Mouse (Mus musculus) hindbrain, postnatal 0 days (tissue): ENCODE data around the gene Ednrb. TPM values are rescaled to one million over a fixed set of nuclear protein-coding genes. Genes with fewer than 3 reads are reported as not detected.
"Not testable (repeated sequence)": the region's sequence is repeated elsewhere in the genome, so short reads cannot be mapped to it uniquely, and the experiment has no call there.

Source experiments
- ATAC-seq: fragments of 200-750 bp; cut with Nextera tagmentation; 2 replicates; pipeline ENCODE4 v1.8.0; 2017; ENCODE audit warnings: mild to moderate bottlenecking, moderate TSS enrichment, moderate library complexity
- DNase-seq: peaks from one replicate; pipeline ENCODE4 v3.0.0-alpha.2; 2015; ENCODE audit warnings: low spot score
- H3K27ac ChIP-seq: fragments of 300-500 bp; sonication (generic); 2 replicates; pipeline ENCODE4 v1.5.1; 2014; ENCODE audit warnings: mild to moderate bottlenecking
- H3K27me3 ChIP-seq: fragments of 300-500 bp; sonication (generic); 2 replicates; pipeline ENCODE4 v1.6.1; 2014; ENCODE audit warnings: low read length, mixed read lengths; ENCODE audit not compliant: insufficient read depth
- H3K36me3 ChIP-seq: fragments of 300-500 bp; sonication (generic); 2 replicates; pipeline ENCODE4 v1.6.1; 2014; ENCODE audit warnings: low read length, mixed read lengths; ENCODE audit not compliant: insufficient read depth
- H3K4me1 ChIP-seq: fragments of 300-500 bp; sonication (generic); 2 replicates; pipeline ENCODE4 v1.6.1; 2014; ENCODE audit warnings: antibody characterized with exemption, low read length, mixed read lengths; ENCODE audit not compliant: insufficient read depth
- H3K4me2 ChIP-seq: fragments of 300-500 bp; sonication (generic); 2 replicates; pipeline ENCODE4 v1.6.1; 2014; ENCODE audit warnings: low read depth, mild to moderate bottlenecking, low read length, moderate library complexity, mixed read lengths
- H3K4me3 ChIP-seq: fragments of 300-500 bp; sonication (generic); 2 replicates; pipeline ENCODE4 v1.5.1; 2014; ENCODE audit warnings: low read length
- H3K9ac ChIP-seq: fragments of 300-500 bp; sonication (generic); replicated peaks from 2 replicates; pipeline ENCODE4 v1.6.1; 2014; ENCODE audit warnings: mild to moderate bottlenecking, low read length, moderate library complexity, mixed read lengths
- H3K9me3 ChIP-seq: fragments of 300-500 bp; sonication (generic); 2 replicates; pipeline ENCODE4 v1.6.1; 2016; ENCODE audit warnings: low read length, mixed read lengths
- CTCF ChIP-seq: IDR thresholded peaks from 2 replicates; pipeline ENCODE4 v1.5.1; 2016; ENCODE audit warnings: antibody characterized with exemption, control low read depth, low read depth
- WGBS: fragments of 180-500 bp; shearing (Covaris S2); extraction: QIAGEN DNeasy Blood & Tissue Kit; methylation state at CpG from one replicate; pipeline ENCODE4 v1.1.7; 2014; 5-methylcytosine and 5-hydroxymethylcytosine counted together
- polyA plus RNA-seq: library from polyadenylated mRNA; unstranded; fragments of >200 nt; fragmentation: Nextera tagmentation; extraction: Ambion mirVana; gene quantifications from 2 replicates; pipeline ENCODE4 v1.2.1, GENCODE M21; 2015
- total RNA-seq: library from RNA; depleted of rRNA; stranded (reverse); fragments of >200 nt; gene quantifications from 2 replicates; pipeline ENCODE4 v1.2.3, GENCODE M21; 2014

Ednrb gene
- total and polyA plus RNA-seq, 2 experiments from 2014 or later = 199 to 208 TPM

DNA sequence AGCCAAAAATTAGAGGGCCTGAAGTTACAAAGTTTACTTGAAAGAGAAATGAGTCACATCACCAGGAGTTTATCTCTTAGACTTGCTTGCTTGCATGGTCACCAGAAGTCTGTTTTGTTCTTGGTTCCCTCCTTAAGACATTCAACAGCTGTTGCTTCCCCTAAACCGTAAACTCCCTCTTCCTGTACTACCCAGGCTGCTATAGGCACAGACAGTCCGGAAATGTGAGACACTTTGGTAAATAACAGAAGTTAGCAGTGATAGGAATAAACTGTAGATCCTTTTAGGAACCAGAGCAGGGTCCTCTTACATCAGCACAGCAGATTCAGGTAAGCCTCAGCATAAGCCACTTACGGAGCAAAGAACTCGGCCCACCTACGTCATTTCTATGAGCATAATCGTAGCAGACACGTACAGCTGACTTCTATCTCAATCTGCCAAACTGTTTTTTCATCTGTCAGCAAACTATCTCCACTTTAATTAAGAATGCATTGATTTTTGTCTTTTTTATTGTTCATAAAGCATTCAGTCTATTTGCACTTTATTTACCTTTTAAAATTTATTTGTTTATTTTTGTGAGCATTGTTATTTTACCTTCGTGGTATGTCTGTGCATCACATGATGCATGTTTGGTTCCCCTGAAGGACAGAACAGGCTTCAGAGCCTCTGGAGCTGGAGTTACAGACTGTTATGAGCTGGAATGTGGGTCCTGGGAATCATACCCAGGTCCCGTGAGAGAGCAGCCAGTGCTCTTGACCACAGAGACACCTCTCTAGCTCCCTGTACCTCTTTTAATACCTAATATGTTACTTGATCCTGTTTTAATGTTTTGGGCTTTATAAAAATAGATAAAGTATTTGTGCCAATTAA, 58.9 kb downstream of the Ednrb start:
- no peak overlapping the region for H3K4me2 ChIP-seq
- no peaks in the 10 kb centered on the region for H3K36me3 ChIP-seq
- WGBS = 82% methylated on average over 9 of the region's 9 CpGs
- no peak for DNase-seq
- no peaks in the 10 kb centered on the region for H3K27me3 ChIP-seq
- no peak for TF ChIP-seq CTCF
- H3K4me1 ChIP-seq = no peaks in the 10 kb centered on the region
- no peak overlapping the region for H3K27ac ChIP-seq
- no peaks in the 10 kb centered on the region for H3K9me3 ChIP-seq
- no peak overlapping the region for H3K9ac ChIP-seq
- H3K4me3 ChIP-seq = no peak overlapping the region
- ATAC-seq = no peak

- 95% methylated on average over 6 of the region's 6 CpGs for WGBS
- H3K9ac ChIP-seq, H3K4me1 ChIP-seq, H3K36me3 ChIP-seq, H3K9me3 ChIP-seq, H3K4me3 ChIP-seq, H3K27me3 ChIP-seq, DNase-seq, H3K4me2 ChIP-seq, ATAC-seq: not testable (repeated sequence)
- H3K27ac ChIP-seq = peak overlapping the region; percentile 71; the same call in 1 of the 2 replicates
Observed at GRCm38 (mm10) chr14:103780336-103780735, 63.9 kb downstream of the Ednrb start.

DNA sequence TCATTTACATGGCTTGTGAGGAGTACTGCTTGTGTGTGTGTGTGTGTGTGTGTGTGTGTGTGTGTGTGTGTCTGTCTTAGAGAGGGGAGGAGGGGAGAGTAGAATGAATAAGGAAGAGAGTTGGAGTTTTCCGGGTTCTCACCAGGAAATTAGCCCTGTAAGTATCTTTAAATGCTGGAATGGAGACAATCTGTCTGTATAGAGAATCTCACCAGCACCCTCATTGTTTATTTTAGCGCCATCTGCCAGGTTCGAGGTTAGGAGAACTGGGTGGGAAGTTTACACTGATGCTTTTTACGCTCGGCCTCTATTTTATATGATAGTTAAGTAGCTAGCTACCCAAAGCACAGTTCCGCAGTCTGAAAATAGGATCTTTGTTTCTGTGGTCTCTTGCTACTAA, 64.9 kb downstream of the Ednrb start:
- Histone ChIP-seq H3K9ac (no peak overlapping the region), H3K4me1 (peaks cover 7% of the 10 kb centered on the region; the same call in 1 of the 2 replicates), H3K27ac (peak overlapping the region; percentile 71), H3K4me3 (peak overlapping the region; percentile 23; the same call in 1 of the 2 replicates), H3K4me2 (peak overlapping the region; percentile 56), H3K9me3 (no peaks in the 10 kb centered on the region), H3K36me3 (no peaks in the 10 kb centered on the region), H3K27me3 (no peaks in the 10 kb centered on the region)
- DNase-seq (no peak), ATAC-seq (peak; percentile 32; the same call in 1 of the 2 replicates)
- 51% methylated on average over 6 of the region's 6 CpGs for WGBS
- no peak for TF ChIP-seq CTCF

GRCm38 (mm10) chr14:103778533-103779151, 65.6 kb downstream of the Ednrb start:
- 14% methylated on average over 13 of the region's 13 CpGs for WGBS
- peak overlapping the region; percentile 25; the same call in 1 of the 2 replicates for H3K9ac ChIP-seq
- DNase-seq = peak; percentile 67

DNA sequence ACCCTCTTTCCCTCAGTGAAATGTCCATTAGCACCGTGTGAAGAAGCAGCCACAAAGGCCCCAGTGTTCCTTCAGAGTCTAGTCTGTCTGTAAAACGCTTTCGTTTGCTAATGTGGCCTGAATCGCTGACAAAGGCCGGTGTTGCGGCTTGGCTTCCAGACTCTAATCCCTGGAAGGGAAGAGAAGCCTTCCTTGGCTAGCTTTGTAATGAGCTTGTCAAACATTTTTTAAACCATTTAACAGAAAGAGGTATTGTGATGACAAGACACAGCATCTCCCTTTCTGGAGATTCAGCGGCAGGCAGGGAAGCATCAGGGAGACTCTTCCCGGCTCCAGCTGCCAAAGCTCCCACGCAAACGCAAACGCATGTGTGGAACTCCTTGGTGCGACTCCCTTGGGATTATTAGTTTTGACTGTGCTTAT, 66.2 kb downstream of the Ednrb start:
- H3K27ac ChIP-seq = peak overlapping the region; percentile 71
- no peaks in the 10 kb centered on the region for H3K9me3 ChIP-seq
- no peaks in the 10 kb centered on the region for H3K27me3 ChIP-seq
- H3K9ac ChIP-seq = peak overlapping the region; percentile 25
- peak; percentile 90 for ATAC-seq
- H3K4me1 ChIP-seq = peaks cover 7% of the 10 kb centered on the region; the same call in 1 of the 2 replicates
- peak overlapping the region; percentile 56 for H3K4me2 ChIP-seq
- DNase-seq = peak; percentile 79
- 6% methylated on average over 12 of the region's 12 CpGs for WGBS
- H3K36me3 ChIP-seq = no peaks in the 10 kb centered on the region
- TF ChIP-seq CTCF = no peak
- H3K4me3 ChIP-seq = peak overlapping the region; percentile 23

More at GRCm38 (mm10) chr14:103778533-103779151, 65.6 kb downstream of the Ednrb start:
- peak; percentile 83 for ATAC-seq
- peak overlapping the region; percentile 56 for H3K4me2 ChIP-seq
- H3K9me3 ChIP-seq = no peaks in the 10 kb centered on the region
- no peaks in the 10 kb centered on the region for H3K27me3 ChIP-seq
- no peak for TF ChIP-seq CTCF
- H3K4me1 ChIP-seq = peaks cover 7% of the 10 kb centered on the region; the same call in 1 of the 2 replicates
- peak overlapping the region; percentile 23 for H3K4me3 ChIP-seq
- no peaks in the 10 kb centered on the region for H3K36me3 ChIP-seq
- peak overlapping the region; percentile 71 for H3K27ac ChIP-seq

- no peak for TF ChIP-seq CTCF
- H3K4me3 ChIP-seq = no peak overlapping the region
- DNase-seq (no peak), ATAC-seq (no peak)
- H3K27ac ChIP-seq = peak overlapping the region; percentile 71
- H3K27me3 ChIP-seq = no peaks in the 10 kb centered on the region
- H3K9me3 ChIP-seq = no peaks in the 10 kb centered on the region
- H3K4me2 ChIP-seq = no peak overlapping the region
- no peaks in the 10 kb centered on the region for H3K36me3 ChIP-seq
- H3K9ac ChIP-seq = no peak overlapping the region
- WGBS = 34% methylated on average over 4 of the region's 4 CpGs
- H3K4me1 ChIP-seq = peaks cover 7% of the 10 kb centered on the region; the same call in 1 of the 2 replicates
Observed at GRCm38 (mm10) chr14:103777386-103777785, 66.8 kb downstream of the Ednrb start.
